Mouse (Mus musculus): ENCODE measurements around the gene Meioc.

The Meioc gene

DNA sequence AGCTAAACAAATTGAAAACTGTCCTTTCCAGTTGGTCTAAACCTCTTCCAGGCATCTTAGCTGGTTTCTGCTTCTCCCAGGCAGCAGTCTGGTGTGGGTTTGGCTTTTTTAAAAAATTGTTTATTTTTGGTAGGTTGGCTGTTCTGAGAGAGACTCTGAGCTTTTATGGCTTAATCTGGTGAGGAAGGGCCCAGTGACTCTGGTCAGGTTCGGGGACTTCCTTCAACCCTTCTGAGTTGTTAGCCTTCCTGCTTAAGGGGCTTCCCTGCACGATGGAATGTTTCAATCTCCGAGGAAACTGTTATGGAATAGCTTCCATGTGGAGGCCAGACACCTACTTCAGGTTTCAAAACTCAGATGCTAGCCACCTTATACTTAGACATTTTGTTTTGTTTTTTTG, at the start of gene Meioc:
Gene Meioc (plus strand): TSS at position 301 of the 400 bp plus-strand sequence.
- DNase-seq (ENCODE audit: low read depth, low spot score), result no peak

- no peak for DNase-seq (ENCODE audit: low read depth, low spot score)
These were observed 44.1 kb upstream of the Meioc start for GRCm38 (mm10) chr11:102619449-102619848.

DNA sequence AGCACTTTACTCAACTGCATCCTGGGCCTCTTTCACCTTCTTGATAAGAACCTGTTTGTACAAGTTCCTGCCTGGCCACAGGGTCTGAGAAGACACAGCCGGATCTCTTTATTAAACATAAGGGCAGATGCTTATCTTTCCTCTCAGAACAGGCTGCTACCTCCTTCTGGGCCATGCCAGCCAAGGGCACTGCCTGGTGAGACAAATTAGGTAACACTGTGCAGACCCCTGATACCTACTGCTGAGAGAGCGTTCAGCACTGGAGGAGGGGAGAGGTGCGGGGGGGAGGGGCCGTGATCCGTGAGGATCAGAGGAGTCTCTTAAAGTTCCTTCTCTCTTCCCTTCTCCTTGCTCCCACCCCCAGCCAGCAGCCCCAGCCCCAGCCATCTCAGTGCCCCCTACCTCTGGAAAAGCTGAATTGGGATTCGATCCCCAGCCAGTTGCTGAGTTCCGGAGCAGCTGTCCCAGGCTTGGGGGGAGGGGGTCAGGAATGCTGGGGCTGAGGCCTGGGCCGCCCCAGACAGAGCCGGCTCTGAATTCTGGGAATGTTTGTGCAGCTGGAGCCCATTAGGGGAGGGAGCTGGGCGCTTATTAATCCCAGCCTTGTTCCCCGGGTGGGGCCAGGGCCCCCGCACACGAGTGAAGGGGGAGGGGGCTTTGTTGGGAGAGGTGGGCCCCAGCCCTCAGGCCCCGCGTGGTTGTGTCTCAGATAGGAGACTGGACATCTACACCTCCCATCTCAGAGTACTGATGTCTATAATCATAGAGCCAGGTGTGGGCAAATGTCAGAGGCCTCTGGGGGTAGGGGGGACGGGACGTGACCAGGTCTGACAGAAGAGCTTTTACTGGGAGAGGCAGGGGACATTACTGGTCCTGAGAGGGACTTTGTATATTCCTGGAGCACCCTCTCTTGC, 39.4 kb upstream of the Meioc start:
- DNase-seq (ENCODE audit: low read depth, low spot score), result no peak

DNA sequence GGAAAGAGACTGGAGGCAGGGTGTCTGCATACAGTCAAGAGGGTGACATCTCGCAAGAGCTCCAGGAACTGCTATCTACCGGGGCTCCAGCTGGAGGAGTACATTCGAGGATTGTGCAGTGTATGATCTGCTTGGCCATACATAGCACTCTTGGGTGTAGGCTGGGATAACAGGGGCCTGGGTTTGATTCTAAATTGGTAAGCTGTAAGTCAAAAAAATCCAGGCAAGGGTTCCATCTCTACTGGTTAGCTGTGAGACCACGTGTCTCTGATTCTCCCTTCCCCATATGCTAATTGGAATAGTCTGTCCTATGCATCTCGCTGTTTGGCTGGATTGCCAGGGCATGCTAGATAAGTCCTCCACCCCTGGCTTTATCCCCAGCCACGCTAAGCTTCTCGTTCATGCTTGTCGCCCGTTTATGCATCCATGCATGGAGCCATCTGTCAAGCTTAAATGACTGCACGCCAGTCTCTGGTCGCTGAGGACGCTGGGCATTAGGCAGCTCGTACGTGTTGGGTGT, 38.6 kb upstream of the Meioc start:
- DNase-seq (ENCODE audit: low read depth, low spot score), result no peak

DNA sequence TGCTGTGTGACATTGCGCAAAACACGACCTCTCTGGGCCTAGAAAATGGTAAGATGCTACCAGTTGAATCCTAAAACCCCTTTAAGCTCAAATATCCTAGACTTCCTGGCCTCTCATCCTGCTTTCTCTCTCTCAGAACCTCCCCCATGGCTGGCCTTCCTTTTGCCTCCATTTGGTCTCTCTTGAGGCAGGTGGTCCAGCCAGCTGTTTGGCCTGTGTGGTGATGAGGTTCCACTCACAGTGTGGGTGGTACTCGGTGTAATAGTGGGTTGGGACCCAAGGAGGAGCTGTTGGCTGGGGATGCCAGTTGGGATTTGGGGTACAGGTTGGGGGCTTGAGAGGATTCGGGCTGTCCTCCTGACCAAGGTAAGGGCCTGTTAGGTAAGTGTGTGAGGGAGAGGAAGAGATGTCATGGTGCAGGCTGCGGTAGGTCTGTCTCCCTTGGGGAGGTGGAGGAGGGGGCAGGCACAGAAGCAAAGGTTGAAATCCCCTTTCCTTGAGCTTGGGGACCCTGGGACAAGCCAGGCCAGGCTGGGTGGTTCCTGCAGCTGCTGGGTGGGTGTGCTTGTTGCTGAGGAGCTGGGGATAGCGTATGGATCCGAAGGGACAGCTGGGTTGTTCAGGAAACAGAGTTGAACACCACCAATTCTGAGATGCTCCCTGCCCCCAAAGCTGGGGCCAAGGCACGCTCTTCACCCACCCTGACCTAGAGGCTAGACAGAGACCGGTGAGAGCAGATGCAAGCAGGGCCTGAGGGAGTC, 36.2 kb upstream of the Meioc start:
- no peak for DNase-seq (ENCODE audit: low read depth, low spot score)

GRCm38 (mm10) chr11:102628529-102628928, 35.0 kb upstream of the Meioc start:
- no peak for DNase-seq (ENCODE audit: low read depth, low spot score)

- DNase-seq (ENCODE audit: low read depth, low spot score), result no peak
These were observed 34.1 kb upstream of the Meioc start for GRCm38 (mm10) chr11:102629375-102629774.

DNA sequence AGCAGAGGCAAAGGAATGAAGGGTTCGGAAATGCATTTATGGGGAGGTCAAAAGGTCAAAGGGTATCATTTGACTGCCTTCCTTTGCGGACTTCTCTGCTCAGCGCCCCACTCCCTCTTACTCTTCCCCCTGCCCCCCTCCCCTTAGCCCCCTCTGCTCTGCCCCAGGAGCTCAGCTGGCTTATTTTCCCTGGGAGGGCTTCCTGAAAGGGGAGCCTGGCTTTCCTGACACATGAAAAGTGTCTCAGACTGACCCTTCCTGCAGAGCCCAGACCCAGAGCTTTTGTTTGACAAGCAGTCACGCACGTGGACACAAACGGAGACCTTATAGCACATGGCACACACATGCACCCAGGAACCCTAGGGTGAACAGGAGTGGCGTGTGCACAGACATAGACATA, 32.8 kb upstream of the Meioc start:
- DNase-seq (ENCODE audit: low read depth, low spot score), result no peak

GRCm38 (mm10) chr11:102631203-102631602, 32.3 kb upstream of the Meioc start:
- DNase-seq (ENCODE audit: low read depth, low spot score), result no peak

- DNase-seq (ENCODE audit: low read depth, low spot score), result no peak
These were observed 30.8 kb upstream of the Meioc start for GRCm38 (mm10) chr11:102632725-102633124.

DNA sequence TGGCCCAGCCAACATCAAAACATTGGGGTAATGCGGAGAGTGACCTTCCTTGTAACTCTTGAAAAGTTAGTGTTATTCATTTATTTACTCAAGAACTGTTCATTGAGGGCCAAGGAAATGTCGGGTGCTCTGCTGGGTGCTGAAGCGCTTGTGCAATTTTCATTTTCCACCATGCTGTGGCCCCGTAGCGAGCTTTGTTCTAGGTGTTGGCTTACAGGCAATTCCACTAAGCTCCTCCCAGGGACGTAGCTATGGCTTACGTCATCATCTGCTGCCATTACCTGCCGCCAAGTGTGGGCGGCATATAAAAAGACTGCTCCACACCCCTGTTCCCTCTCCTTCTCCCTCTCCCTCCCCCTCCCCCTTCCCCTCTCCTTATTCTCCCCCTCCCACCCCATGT, 30.1 kb upstream of the Meioc start:
- peak; percentile 73 for DNase-seq (ENCODE audit: low read depth, low spot score)

DNA sequence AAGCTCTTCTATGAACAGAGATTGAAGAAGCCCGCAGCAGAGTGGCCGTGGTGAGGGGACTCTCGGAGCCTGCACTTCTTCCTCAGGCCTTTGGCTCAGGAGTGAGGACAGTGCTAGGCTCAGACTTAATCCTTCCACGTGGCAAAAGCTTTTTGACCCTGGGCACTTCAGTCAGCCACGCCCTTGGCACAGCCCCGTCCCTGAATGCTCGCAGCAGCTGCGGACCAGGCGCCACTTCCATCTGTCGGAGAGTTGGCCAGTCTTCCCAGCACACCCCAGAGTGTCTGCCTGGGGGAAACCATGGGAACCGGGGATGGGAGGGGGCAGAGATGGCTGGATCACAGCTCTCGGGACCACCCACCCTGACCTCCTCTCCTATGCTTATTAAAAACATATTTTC, 26.6 kb upstream of the Meioc start:
- DNase-seq (ENCODE audit: low read depth, low spot score), result no peak

- no peak for DNase-seq (ENCODE audit: low read depth, low spot score)
These were observed 19.6 kb upstream of the Meioc start for GRCm38 (mm10) chr11:102643891-102644382.

- DNase-seq (ENCODE audit: low read depth, low spot score), result no peak
These were observed 17.3 kb upstream of the Meioc start for GRCm38 (mm10) chr11:102646226-102646625.

DNA sequence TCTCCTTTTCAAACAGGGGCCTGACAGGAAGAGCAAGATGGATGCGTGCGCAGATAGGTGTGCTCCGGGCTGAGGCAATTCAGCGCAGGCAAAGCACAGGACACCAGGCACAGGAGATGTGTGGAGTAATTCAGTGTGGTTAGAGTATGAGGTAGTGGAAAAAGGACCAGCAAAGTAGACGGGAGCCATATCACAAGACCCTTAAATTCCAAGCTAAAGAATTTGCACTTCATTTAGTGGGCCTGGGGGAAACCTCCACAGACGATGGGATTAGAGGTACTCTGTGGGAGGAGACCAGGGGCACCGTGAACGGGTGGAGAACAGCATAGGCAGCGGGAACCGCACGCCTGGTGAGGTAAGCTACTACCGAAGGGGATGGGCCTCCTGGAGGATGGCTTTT, 15.6 kb upstream of the Meioc start:
- DNase-seq (ENCODE audit: low read depth, low spot score), result no peak

DNA sequence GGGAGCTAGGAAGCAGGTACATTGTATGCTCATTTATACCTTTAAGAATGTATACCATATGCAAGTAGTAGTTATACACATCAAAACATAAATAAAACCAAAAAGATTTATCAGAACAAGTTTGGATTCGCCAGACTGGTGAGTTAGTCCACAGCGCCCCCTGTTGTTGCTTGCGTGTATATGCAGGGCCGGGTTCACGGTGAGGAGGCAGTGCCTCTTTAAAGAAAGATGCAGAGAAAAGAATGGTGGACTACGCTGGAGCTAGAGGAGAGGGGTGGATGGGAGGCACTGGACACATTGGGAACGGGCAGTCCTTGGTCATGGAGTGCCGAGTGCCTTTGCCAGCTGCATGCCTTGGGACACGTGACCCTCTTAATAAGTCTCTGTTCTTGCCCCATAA, 12.1 kb upstream of the Meioc start:
- no peak for DNase-seq (ENCODE audit: low read depth, low spot score)

GRCm38 (mm10) chr11:102652844-102653243, 10.7 kb upstream of the Meioc start:
- no peak for DNase-seq (ENCODE audit: low read depth, low spot score)

- no peak for DNase-seq (ENCODE audit: low read depth, low spot score)
These were observed 7.6 kb upstream of the Meioc start for GRCm38 (mm10) chr11:102655888-102656287.

GRCm38 (mm10) chr11:102656326-102656926, 7.1 kb upstream of the Meioc start:
- no peak for DNase-seq (ENCODE audit: low read depth, low spot score)

DNA sequence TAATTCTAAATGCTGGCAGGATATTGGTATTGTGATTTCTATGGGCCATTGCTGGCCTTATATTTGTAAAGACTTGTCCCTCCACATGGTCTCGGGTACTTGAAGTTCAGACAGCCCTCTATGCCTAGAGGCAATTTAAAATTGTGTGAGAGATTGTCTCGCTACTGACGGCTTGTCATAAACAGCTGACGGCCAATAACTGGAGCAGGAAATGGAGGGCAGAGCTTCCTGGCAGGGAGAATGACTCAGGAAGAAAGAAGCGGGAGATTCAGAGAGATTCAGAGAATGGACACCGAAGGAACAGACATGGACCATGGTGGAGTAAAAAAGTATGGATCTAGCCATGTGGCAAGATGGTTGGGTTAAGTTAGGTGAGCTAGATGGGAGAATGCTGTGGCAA, 6.6 kb upstream of the Meioc start:
- DNase-seq (ENCODE audit: low read depth, low spot score), result no peak

DNA sequence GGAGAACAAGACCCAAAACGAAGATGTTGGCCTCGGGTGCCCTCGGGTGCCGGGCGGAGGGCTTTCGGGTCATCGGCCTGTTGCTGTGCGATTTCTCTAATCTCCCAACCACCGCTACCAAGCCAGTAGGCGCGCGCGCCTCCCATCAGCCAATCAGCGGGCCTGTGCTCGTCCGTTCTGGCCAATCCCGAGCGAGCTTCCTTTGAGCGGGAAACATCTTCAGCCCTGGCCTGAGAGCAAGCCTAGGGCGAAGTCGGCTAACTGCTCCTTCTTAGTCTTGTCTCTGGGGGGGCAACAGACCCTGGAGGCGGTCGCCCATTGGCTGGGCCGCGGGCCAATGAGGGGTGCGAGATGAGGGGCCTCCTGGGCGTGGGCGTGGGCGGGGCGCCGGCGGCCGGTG, 1.6 kb downstream of the Meioc start:
- DNase-seq (ENCODE audit: low read depth, low spot score), result peak; percentile 74
